Mouse (Mus musculus) hindbrain, embryonic 12.5 days (tissue): ENCODE results near the gene Gm20806. TPM values are rescaled to one million over a fixed set of nuclear protein-coding genes. Genes with fewer than 3 reads are reported as not detected.
"Not testable (repeated sequence)": the region's sequence is repeated elsewhere in the genome, so short reads cannot be mapped to it uniquely, and the experiment has no call there.

Experiments
- ATAC-seq: fragments of 200-750 bp; cut with Nextera tagmentation; 2 replicates; pipeline ENCODE4 v1.8.0; 2017; ENCODE audit warnings: moderate TSS enrichment; ENCODE audit not compliant: low FRiP score
- H3K27ac ChIP-seq: fragments of 300-500 bp; sonication (generic); 2 replicates; pipeline ENCODE4 v1.5.1; 2016; ENCODE audit warnings: mild to moderate bottlenecking
- H3K27me3 ChIP-seq: fragments of 300-500 bp; sonication (generic); 2 replicates; pipeline ENCODE4 v1.6.1; 2016; ENCODE audit warnings: mild to moderate bottlenecking
- H3K36me3 ChIP-seq: fragments of 300-500 bp; sonication (generic); 2 replicates; pipeline ENCODE4 v1.6.1; 2016; ENCODE audit warnings: mild to moderate bottlenecking
- H3K4me1 ChIP-seq: fragments of 300-500 bp; sonication (generic); 2 replicates; pipeline ENCODE4 v1.6.1; 2016
- H3K4me2 ChIP-seq: fragments of 300-500 bp; sonication (generic); replicated peaks from 2 replicates; pipeline ENCODE4 v1.6.1; 2016; ENCODE audit warnings: mild to moderate bottlenecking
- H3K4me3 ChIP-seq: fragments of 300-500 bp; sonication (generic); 2 replicates; pipeline ENCODE4 v1.5.1; 2016; ENCODE audit warnings: mild to moderate bottlenecking
- H3K9ac ChIP-seq: fragments of 300-500 bp; sonication (generic); 2 replicates; pipeline ENCODE4 v1.6.1; 2016; ENCODE audit warnings: mild to moderate bottlenecking, moderate library complexity
- H3K9me3 ChIP-seq: fragments of 300-500 bp; sonication (generic); replicated peaks from 2 replicates; pipeline ENCODE4 v1.6.1; 2016; ENCODE audit warnings: mild to moderate bottlenecking
- WGBS: fragments of 180-500 bp; shearing (Covaris S2); methylation state at CpG from one replicate; pipeline ENCODE4 v1.1.7; 2016; 5-methylcytosine and 5-hydroxymethylcytosine counted together
- polyA plus RNA-seq: library from polyadenylated mRNA; unstranded; fragments of >200 nt; fragmentation: Nextera tagmentation; extraction: Ambion mirVana; gene quantifications from 2 replicates; pipeline ENCODE4 v1.2.1, GENCODE M21; 2016

Gm20806 gene
- polyA plus RNA-seq: not detected in 2 replicates

GRCm38 (mm10) chrY:78837956-78838355 is at the start of gene Gm20806:
Gene Gm20806 (minus strand): TSS chrY:78838056.
- H3K9me3 ChIP-seq, ATAC-seq: not testable (repeated sequence)
- WGBS: no CpG with 5 or more reads among the region's 4 CpGs

More at GRCm38 (mm10) chrY:78837956-78838355, at the start of gene Gm20806:
- H3K4me3 ChIP-seq, H3K27me3 ChIP-seq, H3K4me1 ChIP-seq, H3K27ac ChIP-seq, H3K36me3 ChIP-seq, H3K4me2 ChIP-seq, H3K9ac ChIP-seq: not testable (repeated sequence)
